ENCODE assay signal across 9 mouse cellular contexts in genomic region chr7:141041661-141042060, GRCm38 (mm10). TPM values are rescaled to one million over a fixed set of nuclear protein-coding genes. Genes with fewer than 3 reads are reported as not detected.
DNase-seq lines count a peak whose midpoint lies in the region; ATAC-seq lines count a peak whose summit lies in the region.
"Had no signal": no experiment of that assay in that cellular context is flagged by ENCODE, and none has a peak within 500 bp of the region (broad histone marks: within the 10 kb centered on the region; RNA-seq: fewer than 3 reads in every experiment).

No protein-coding gene starts in this region.

- H3K4me2 ChIP-seq in hindbrain, embryonic 15.5 days: no peak overlapping the region
- H3K4me2 ChIP-seq in limb, embryonic 15.5 days: no peak overlapping the region
- H3K4me2 ChIP-seq in midbrain, embryonic 16.5 days (ENCODE audit: low read length): no peak overlapping the region

- no peaks in the 10 kb centered on the region for H3K9me3 ChIP-seq in hindbrain, embryonic 15.5 days
- H3K9me3 ChIP-seq in limb, embryonic 15.5 days: no peaks in the 10 kb centered on the region
- no peaks in the 10 kb centered on the region for H3K9me3 ChIP-seq in midbrain, embryonic 16.5 days (replicated peaks; ENCODE audit: control insufficient read depth, low read length, poor library complexity, severe bottlenecking)

- no peak overlapping the region for H3K9ac ChIP-seq in hindbrain, embryonic 15.5 days
- no peak overlapping the region for H3K9ac ChIP-seq in limb, embryonic 15.5 days
- H3K9ac ChIP-seq in midbrain, embryonic 16.5 days (ENCODE audit: low read depth, low read length): no peak overlapping the region

- WGBS in hindbrain, embryonic 15.5 days: 27% methylated on average over 5 of the region's 5 CpGs
- 8% methylated on average over 5 of the region's 5 CpGs for WGBS in limb, embryonic 15.5 days
- WGBS in midbrain, embryonic 16.5 days: 31% methylated on average over 5 of the region's 5 CpGs

- DNase-seq in cerebellum, adult 11 months: peak; percentile 30
- peak; percentile 56 for DNase-seq in cerebellum, adult 11-12 months
- DNase-seq in gastrocnemius, postnatal 14 days: peak; percentile 86
- DNase-seq in thymus, postnatal 14 days: no peak

- intact Hi-C loops in gastrocnemius, postnatal 14 days (cut with DNase I; ENCODE audit: low total_unique reads): no loop called here

- H3K36me3 ChIP-seq in hindbrain, embryonic 15.5 days: no peaks in the 10 kb centered on the region
- H3K36me3 ChIP-seq in limb, embryonic 15.5 days: no peaks in the 10 kb centered on the region
- no peaks in the 10 kb centered on the region for H3K36me3 ChIP-seq in midbrain, embryonic 16.5 days (ENCODE audit: control insufficient read depth, insufficient read depth, low read length)

- no peak for ATAC-seq in cerebellum, adult (ENCODE audit: insufficient number of reproducible peaks, low FRiP score, low TSS enrichment)
- ATAC-seq in hindbrain, embryonic 15.5 days (ENCODE audit: low FRiP score, low read depth): peak; percentile 88
- peak; percentile 78; the same call in 1 of the 2 replicates for ATAC-seq in limb, embryonic 15.5 days (ENCODE audit: insufficient number of reproducible peaks, low FRiP score, low TSS enrichment, low read depth)
- no peak for ATAC-seq in midbrain, embryonic 16.5 days

- no peaks in the 10 kb centered on the region for H3K27me3 ChIP-seq in hindbrain, embryonic 15.5 days
- H3K27me3 ChIP-seq in limb, embryonic 15.5 days: no peaks in the 10 kb centered on the region
- no peaks in the 10 kb centered on the region for H3K27me3 ChIP-seq in midbrain, embryonic 16.5 days (ENCODE audit: control insufficient read depth, insufficient read depth, low read depth, low read length)

- peak overlapping the region; percentile 63; the same call in 1 of the 2 replicates for H3K27ac ChIP-seq in hindbrain, embryonic 15.5 days (replicated peaks)
- peak overlapping the region; percentile 88 for H3K27ac ChIP-seq in limb, embryonic 15.5 days
- H3K27ac ChIP-seq in midbrain, embryonic 16.5 days (ENCODE audit: low read length): peak overlapping the region; percentile 53

- no peak overlapping the region for H3K4me3 ChIP-seq in hindbrain, embryonic 15.5 days
- H3K4me3 ChIP-seq in limb, embryonic 15.5 days: no peak overlapping the region
- no peak overlapping the region for H3K4me3 ChIP-seq in midbrain, embryonic 16.5 days (ENCODE audit: low read depth, low read length)

- no peaks in the 10 kb centered on the region for H3K4me1 ChIP-seq in hindbrain, embryonic 15.5 days (replicated peaks)
- H3K4me1 ChIP-seq in limb, embryonic 15.5 days: peaks cover 22% of the 10 kb centered on the region
- H3K4me1 ChIP-seq in midbrain, embryonic 16.5 days (ENCODE audit: control insufficient read depth, insufficient read depth, low read length): no peaks in the 10 kb centered on the region

RNA-seq across cellular contexts. Expression of gene Gm17387, which starts 12.7 kb away (rescaled TPM):
- not detected for total RNA-seq in gastrocnemius, postnatal 14 days (2021)
- polyA plus RNA-seq in hindbrain, embryonic 15.5 days (2015; fragmentation: Nextera tagmentation; extraction: Ambion mirVana): not detected in 2 replicates
- not detected in 2 replicates for polyA plus RNA-seq in limb, embryonic 15.5 days (2015; fragmentation: Nextera tagmentation; extraction: Ambion mirVana)
- not detected in 2 replicates for polyA plus RNA-seq in midbrain, embryonic 16.5 days (2015; fragmentation: Nextera tagmentation; extraction: Ambion mirVana)
- polyA plus RNA-seq: spleen, adult 2 months had no signal

RNA-seq across cellular contexts. Expression of gene B4galnt4, which starts 19.2 kb away (rescaled TPM):
- total RNA-seq in gastrocnemius, postnatal 14 days (2021): under 1 TPM in 1 of 2 experiments, not detected in 1; 0.23 TPM
- 45.6 and 57.3 TPM in 2 replicates for polyA plus RNA-seq in hindbrain, embryonic 15.5 days (2015; fragmentation: Nextera tagmentation; extraction: Ambion mirVana)
- 9.9 and 12.1 TPM in 2 replicates for polyA plus RNA-seq in limb, embryonic 15.5 days (2015; fragmentation: Nextera tagmentation; extraction: Ambion mirVana)
- 59.5 and 65.7 TPM in 2 replicates for polyA plus RNA-seq in midbrain, embryonic 16.5 days (2015; fragmentation: Nextera tagmentation; extraction: Ambion mirVana)

RNA-seq across cellular contexts. Expression of gene Ifitm6, which starts 23.9 kb away (rescaled TPM):
- not detected for total RNA-seq in gastrocnemius, postnatal 14 days (2021)
- 0.79 and 1.7 TPM in 2 replicates for polyA plus RNA-seq in hindbrain, embryonic 15.5 days (2015; fragmentation: Nextera tagmentation; extraction: Ambion mirVana)
- 1.0 and 1.3 TPM in 2 replicates for polyA plus RNA-seq in limb, embryonic 15.5 days (2015; fragmentation: Nextera tagmentation; extraction: Ambion mirVana)
- polyA plus RNA-seq in midbrain, embryonic 16.5 days (2015; fragmentation: Nextera tagmentation; extraction: Ambion mirVana): 0.69 and 0.91 TPM in 2 replicates

RNA-seq across cellular contexts. Expression of gene Ifitm3, which starts 31.1 kb away (rescaled TPM):
- 10 to 100 TPM; 44.9 to 54.0 TPM for total RNA-seq in gastrocnemius, postnatal 14 days (2021)
- polyA plus RNA-seq in hindbrain, embryonic 15.5 days (2015; fragmentation: Nextera tagmentation; extraction: Ambion mirVana): 36.8 and 54.6 TPM in 2 replicates
- 217 and 218 TPM in 2 replicates for polyA plus RNA-seq in limb, embryonic 15.5 days (2015; fragmentation: Nextera tagmentation; extraction: Ambion mirVana)
- polyA plus RNA-seq in midbrain, embryonic 16.5 days (2015; fragmentation: Nextera tagmentation; extraction: Ambion mirVana): 28.2 and 37.3 TPM in 2 replicates

RNA-seq across cellular contexts. Expression of gene Pkp3, which starts 36.4 kb away (rescaled TPM):
- total RNA-seq in gastrocnemius, postnatal 14 days (2021): not detected
- 0.25 and 0.29 TPM in 2 replicates for polyA plus RNA-seq in hindbrain, embryonic 15.5 days (2015; fragmentation: Nextera tagmentation; extraction: Ambion mirVana)
- polyA plus RNA-seq in limb, embryonic 15.5 days (2015; fragmentation: Nextera tagmentation; extraction: Ambion mirVana): 150 and 151 TPM in 2 replicates
- 0.06 TPM in 1 of 2 replicates, not detected in the other for polyA plus RNA-seq in midbrain, embryonic 16.5 days (2015; fragmentation: Nextera tagmentation; extraction: Ambion mirVana)

Comparison
In these comparisons a context has a peak if more than half of its experiments do, and no peak if none do; other contexts are left out.
1. ATAC-seq: peak in hindbrain, embryonic 15.5 days (single experiment) and limb, embryonic 15.5 days (single experiment); none in cerebellum, adult (single experiment) and midbrain, embryonic 16.5 days (single experiment).
2. Peak in every context shown above with its lines, with median percentiles within 50 percentile points of each other: H3K27ac ChIP-seq.